Mouse (Mus musculus) large intestine, adult 2 months (tissue): ENCODE data around the gene Grb2. TPM values are rescaled to one million over a fixed set of nuclear protein-coding genes. Genes with fewer than 3 reads are reported as not detected.

ENCODE experiments used
- DNase-seq: peaks from one replicate; pipeline ENCODE4 v3.0.0-alpha.2; 2012; ENCODE audit warnings: low read depth, low spot score
- WGBS: fragments of 180-500 bp; shearing (Covaris S2); methylation state at CpG from one replicate; pipeline ENCODE4 v1.1.7; 2018; 5-methylcytosine and 5-hydroxymethylcytosine counted together
- polyA plus RNA-seq: library from polyadenylated mRNA; depleted of rRNA; stranded (reverse); fragments of >200 nt; gene quantifications from 2 replicates; pipeline ENCODE4 v1.2.3, GENCODE M21; 2012

The Grb2 gene
- polyA plus RNA-seq, 1 experiment = 43.6 TPM

GRCm38 (mm10) chr11:115691013-115691412, 17.4 kb downstream of the Grb2 start:
- DNase-seq = no peak
- WGBS = 80% methylated on average over 5 of the region's 5 CpGs

- DNase-seq = no peak
- WGBS = 36% methylated on average over 5 of the region's 5 CpGs
Observed at GRCm38 (mm10) chr11:115690356-115690755, 18.0 kb downstream of the Grb2 start.

DNA sequence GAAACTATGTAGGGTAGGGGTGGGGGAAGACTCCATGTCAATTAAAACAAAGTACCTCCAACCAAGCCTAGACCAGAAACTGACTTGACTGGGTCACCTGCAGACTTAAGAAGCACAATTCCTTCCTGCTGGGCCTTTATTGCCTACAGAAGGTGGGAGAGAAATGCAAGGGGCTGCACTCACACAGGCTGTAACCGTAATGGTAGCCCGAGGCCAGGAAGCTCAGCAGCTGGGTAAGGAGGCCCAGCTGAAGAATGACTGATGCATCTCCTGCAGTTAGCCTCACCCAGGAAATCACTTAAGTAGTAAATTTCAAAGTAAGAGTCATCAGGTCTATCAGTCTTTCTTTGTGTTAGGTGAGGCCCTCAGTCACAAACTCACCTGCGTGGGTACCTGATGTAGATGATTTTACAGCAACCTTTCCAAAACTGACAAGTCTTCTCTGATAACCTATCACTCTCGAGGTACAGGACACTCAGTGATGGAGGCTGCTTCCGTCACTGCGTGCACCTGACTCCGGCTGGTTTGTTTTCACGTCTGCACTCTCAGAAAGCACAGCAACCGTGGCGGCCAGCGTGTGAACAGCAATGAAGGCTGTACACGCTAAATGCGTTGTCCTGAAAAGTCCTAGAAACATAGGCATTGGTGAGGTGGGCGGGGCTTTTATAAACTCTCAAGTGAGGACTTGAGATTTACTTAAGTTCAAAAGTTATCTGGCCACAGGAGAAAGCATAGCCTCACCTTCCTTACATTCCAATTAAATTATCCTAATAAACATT, 19.1 kb downstream of the Grb2 start:
- no peak for DNase-seq
- 84% methylated on average over 14 of the region's 14 CpGs for WGBS

GRCm38 (mm10) chr11:115686369-115686768, 22.0 kb downstream of the Grb2 start:
- no peak for DNase-seq
- 81% methylated on average over 6 of the region's 6 CpGs for whole genome bisulfite sequencing

DNA sequence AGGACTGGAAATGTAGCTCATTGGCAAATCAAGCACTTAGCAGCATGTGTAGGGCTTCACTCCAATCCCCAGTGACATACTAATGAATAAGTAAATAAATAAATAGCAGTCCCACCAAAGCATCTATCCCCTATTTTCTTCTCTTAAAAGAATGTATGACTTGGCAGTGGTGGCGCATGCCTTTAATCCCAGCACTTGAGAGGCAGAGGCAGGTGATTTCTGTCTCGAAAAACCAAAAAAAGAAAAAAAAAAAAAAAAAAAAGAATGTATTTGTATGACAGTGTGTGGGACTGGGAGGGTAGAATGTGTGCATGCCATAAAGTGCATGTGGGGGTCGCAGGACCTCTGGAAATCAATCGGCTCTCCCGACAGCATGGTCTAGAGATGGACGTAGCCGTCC, 22.4 kb downstream of the Grb2 start:
- WGBS = 84% methylated on average over 7 of the region's 7 CpGs
- DNase-seq = no peak

DNA sequence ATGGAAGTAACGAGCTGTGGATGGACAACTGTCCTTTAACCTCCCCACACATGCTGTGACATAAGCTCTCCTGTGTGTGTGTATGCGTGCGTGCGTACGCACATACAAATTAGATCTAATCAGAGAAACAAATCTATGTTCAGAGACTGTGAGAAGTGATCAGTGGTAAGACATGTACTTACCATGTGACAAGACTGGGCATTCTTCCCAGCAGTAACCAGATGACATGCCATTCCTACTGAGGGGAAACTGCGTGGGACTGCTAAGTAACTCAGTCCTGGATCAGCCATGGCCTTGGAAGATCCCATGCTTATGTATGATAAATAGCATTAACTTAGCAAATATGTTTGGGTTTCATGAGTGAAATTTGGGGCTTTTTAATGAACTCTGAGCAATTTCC, 23.5 kb downstream of the Grb2 start:
- 85% methylated on average over 6 of the region's 6 CpGs for WGBS
- DNase-seq = no peak

DNA sequence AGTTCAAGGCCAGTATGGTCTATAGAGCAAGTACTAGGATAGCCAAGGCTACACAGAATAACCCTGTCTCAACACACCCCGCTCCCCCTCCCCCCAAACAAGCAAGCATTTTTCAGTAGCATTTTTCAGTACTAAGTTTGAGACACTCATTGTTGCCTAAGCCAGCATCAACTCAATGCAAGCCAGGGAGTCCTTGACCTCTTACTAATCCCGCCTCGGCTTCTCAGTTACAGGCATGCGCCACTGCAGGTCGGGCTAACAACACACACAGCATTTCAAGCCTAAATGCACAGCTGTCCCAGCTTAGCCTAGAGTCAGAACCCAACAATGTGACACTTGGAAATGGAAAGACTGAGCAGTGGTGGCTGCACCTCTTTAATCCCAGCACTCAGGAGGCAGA, 25.1 kb downstream of the Grb2 start:
- WGBS = 95% methylated on average over 5 of the region's 5 CpGs
- no peak for DNase-seq

DNA sequence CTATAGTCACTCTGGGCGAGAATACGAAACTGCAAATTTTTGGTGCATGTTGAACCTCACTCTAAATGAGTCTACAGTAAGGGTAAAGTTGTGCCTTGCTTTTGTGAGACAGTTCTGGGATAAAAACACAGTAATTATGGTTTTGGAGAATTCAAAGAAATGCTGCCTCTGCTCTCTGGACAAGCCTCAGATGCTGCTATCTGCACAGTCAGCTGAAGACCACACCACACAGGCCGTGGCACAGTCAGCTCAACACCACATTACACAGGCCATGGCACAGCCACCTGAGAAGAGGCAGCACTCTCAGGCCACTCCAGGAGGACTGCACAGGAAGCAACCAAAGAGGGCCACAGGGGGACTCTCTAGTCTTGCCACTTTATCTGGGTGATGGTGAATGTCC, 26.0 kb downstream of the Grb2 start:
- no peak for DNase-seq

DNA sequence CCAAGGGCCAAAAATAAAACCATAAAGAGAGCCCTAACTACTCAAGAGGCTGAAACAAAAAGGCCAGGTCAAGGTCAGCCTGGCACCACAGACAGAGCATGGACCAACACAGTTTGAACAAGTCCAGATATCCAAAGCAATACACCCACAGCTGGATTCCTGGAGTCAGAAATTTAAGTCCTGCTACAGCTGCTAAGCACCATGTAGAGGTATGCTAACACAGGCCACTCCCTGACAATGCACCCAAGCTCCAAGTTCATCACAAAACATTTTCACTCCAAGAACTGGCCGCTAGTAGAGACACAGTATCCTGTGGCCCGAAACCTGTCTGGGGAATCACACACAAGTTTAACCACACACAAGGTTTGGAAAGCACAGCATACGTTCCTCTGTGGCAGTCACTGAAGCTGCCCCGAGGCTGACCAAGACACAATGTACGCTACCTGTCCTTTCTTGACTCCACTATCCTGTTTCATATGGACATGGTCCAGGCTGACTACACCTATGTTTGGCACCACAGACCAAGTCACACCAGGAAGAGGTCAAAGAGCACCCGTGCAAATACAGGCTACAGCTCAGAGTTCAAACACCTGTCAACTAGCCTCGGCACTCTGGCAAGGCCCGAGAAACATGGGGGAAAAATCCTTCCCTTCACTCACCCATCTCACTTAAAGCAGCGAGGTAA, 28.7 kb downstream of the Grb2 start:
- WGBS = 35% methylated on average over 9 of the region's 9 CpGs
- DNase-seq = peak; percentile 75

More for the DNA sequence above, 26.0 kb downstream of the Grb2 start:
- WGBS = 94% methylated on average over 3 of the region's 3 CpGs

DNA sequence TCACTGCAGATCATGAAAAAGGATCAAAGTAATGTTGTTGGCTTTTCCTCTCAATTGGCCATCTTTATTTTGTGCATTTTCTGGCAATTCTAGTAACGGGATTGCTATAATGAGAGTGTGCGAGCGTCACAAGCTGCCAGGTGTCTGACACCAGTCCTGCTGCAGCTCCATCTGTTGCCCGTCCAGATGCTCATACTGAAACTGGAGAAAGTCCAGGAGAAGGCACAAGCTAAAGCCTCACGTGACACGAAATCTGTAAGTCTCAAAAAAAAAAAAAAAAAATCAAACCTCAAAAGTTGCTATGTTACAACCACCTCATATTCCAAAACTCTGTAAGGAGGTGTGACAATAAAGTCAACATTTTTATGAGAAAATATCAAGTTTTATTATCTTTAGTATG, 29.5 kb downstream of the Grb2 start:
- 58% methylated on average over 6 of the region's 6 CpGs for WGBS
- no peak for DNase-seq

DNA sequence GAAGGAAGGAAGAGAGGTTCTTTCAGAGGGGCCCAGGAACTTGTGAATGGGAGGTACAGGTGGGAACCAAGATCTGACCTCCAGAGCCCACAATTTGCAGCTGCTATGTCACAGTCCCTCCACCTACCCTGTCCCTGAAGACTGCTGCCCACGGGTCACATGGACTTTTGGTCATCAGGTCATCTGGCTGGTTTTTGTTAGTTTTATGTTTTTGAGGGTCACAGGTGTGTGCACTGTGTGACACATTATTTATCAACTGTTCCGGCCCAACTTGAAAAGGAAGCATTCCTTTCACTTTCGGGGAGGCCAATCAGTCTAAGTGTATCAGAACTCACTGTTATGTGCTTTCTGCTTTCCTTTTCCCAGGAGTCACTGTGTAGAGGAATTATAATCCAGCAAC, 30.9 kb downstream of the Grb2 start:
- 65% methylated on average over 3 of the region's 3 CpGs for WGBS
- DNase-seq = no peak

- WGBS = 74% methylated on average over 8 of the region's 8 CpGs
- no peak for DNase-seq
Observed at GRCm38 (mm10) chr11:115676738-115677137, 31.7 kb downstream of the Grb2 start.

GRCm38 (mm10) chr11:115674235-115674865, 34.0 kb downstream of the Grb2 start:
- no peak for DNase-seq
- WGBS = 75% methylated on average over 9 of the region's 9 CpGs

- 70% methylated on average over 9 of the region's 9 CpGs for WGBS
- DNase-seq = no peak
Observed at GRCm38 (mm10) chr11:115673471-115674234, 34.7 kb downstream of the Grb2 start.

- no peak for DNase-seq
- WGBS = 55% methylated on average over 7 of the region's 7 CpGs
Observed at GRCm38 (mm10) chr11:115672226-115672987, 36.0 kb downstream of the Grb2 start.

- 15% methylated on average over 5 of the region's 5 CpGs for WGBS
- DNase-seq = no peak
Observed at GRCm38 (mm10) chr11:115670451-115671050, 37.8 kb downstream of the Grb2 start.

DNA sequence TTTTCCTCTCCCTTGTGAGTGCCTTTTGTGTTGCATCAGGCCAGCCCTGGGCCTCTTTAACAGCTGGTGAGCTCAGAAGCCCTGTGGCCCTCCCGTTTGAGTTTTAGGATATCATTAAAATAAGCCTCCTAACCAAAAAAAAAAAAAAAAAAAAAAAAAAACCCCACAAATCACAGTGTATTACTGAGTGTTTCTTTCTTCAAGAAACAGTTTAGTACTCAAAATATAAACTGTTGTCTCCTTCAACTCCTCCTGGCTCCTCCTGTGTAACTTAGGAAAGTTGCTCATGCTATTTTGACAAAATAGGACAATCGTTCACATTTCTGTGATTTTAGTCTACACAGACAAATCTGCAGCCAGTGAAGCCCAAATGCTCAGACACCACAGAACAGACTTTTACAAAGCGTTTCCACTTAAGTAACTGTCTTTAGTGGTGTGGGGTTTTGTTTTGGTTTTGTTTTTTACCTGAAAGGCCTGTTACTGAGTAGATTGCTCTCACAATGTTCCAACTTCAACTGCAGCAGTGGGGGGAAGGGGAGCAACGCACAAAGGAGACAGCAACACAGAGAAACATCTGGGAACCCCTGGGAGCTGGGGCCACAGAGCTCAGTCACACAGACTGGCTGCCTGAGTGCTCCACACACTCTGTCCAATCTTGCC, 44.6 kb downstream of the Grb2 start:
- 63% methylated on average over 4 of the region's 4 CpGs for WGBS
- no peak for DNase-seq

- no peak for DNase-seq
- WGBS = 86% methylated on average over 4 of the region's 4 CpGs
Observed at GRCm38 (mm10) chr11:115660376-115660775, 48.0 kb downstream of the Grb2 start.
